Mouse (Mus musculus): Measurements from ENCODE around the gene Nosip. TPM values are rescaled to one million over a fixed set of nuclear protein-coding genes. Genes with fewer than 3 reads are reported as not detected.

Nosip gene
- polyA plus RNA-seq, 1 experiment from 2014 or later: 59.1 TPM

DNA sequence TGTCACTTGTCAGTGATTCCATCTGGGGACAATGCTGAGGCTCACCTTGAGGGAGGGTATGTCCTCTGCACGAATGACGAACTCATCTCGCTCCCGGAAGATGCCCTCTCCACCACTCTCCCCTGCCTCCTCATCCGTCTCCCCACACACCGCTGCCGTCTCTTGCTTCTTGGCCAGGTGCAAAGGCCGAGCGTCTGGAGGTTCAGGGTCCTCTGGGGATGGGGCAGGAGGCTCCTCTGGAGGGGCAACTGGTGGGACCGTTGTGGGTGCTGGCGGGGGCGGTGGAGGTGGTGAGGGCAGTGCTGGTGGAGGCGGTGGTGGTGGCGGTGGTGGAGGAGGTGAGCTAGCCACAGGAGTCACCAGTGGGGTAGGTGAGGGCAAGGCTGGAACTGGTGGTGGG is 18.9 kb upstream of the Nosip start:
- Histone ChIP-seq H3K4me2 (ENCODE audit: low read depth, low read length) (no peak overlapping the region), H3K27me3 (replicated peaks; ENCODE audit: control insufficient read depth, insufficient read depth, low read length) (no peaks in the 10 kb centered on the region), H3K36me3 (ENCODE audit: control insufficient read depth, insufficient read depth, low read length) (peaks cover 100% of the 10 kb centered on the region), H3K9me3 (ENCODE audit: control insufficient read depth, low read length) (no peaks in the 10 kb centered on the region), H3K27ac (replicated peaks; ENCODE audit: low read depth, low read length) (no peak overlapping the region), H3K4me1 (ENCODE audit: control insufficient read depth, insufficient read depth, low read length) (no peaks in the 10 kb centered on the region), H3K9ac (ENCODE audit: low read depth, low read length) (no peak overlapping the region), H3K4me3 (ENCODE audit: low read depth, low read length) (no peak overlapping the region)
- DNase-seq (ENCODE audit: low spot score) (no peak), ATAC-seq (ENCODE audit: low read depth) (no peak)
- WGBS: 95% methylated on average over 13 of the region's 14 CpGs

GRCm38 (mm10) chr7:45045741-45046140 is 16.5 kb upstream of the Nosip start:
- ATAC-seq (ENCODE audit: low read depth) (no peak), DNase-seq (ENCODE audit: low spot score) (no peak)
- H3K36me3 ChIP-seq (ENCODE audit: control insufficient read depth, insufficient read depth, low read length): peaks cover 100% of the 10 kb centered on the region
- H3K4me2 ChIP-seq (ENCODE audit: low read depth, low read length): no peak overlapping the region
- no peak overlapping the region for H3K9ac ChIP-seq (ENCODE audit: low read depth, low read length)
- H3K27ac ChIP-seq (replicated peaks; ENCODE audit: low read depth, low read length): no peak overlapping the region
- H3K4me3 ChIP-seq (ENCODE audit: low read depth, low read length): no peak overlapping the region
- WGBS: 95% methylated on average over 22 of the region's 22 CpGs
- no peaks in the 10 kb centered on the region for H3K9me3 ChIP-seq (ENCODE audit: control insufficient read depth, low read length)
- no peaks in the 10 kb centered on the region for H3K4me1 ChIP-seq (ENCODE audit: control insufficient read depth, insufficient read depth, low read length)
- no peaks in the 10 kb centered on the region for H3K27me3 ChIP-seq (replicated peaks; ENCODE audit: control insufficient read depth, insufficient read depth, low read length)

DNA sequence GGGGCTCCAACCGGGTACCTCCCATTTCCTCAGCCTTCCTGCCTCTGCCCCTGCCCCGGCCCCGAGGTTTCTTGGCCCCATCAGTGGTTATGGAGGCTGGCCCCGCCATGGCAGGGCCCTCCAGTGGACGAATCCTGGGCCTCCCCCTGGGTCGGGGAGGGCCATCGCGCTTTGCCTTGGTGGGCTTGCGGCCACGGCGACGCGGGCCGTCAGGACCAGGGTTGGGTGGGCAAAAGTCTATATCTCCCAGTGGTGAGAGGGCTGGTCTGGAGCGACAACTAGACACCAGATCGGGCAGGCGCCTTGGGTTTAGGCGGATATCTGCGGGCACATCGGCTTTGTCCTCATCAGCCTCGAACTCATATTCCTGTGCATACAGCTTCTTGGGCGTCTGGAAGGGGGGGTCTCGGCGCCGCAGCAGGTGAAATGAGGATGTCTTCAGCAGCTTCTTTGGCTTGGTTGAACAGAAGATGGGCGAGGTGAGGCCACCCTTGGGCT is 15.3 kb upstream of the Nosip start:
- Histone ChIP-seq H3K4me3 (ENCODE audit: low read depth, low read length) (no peak overlapping the region), H3K9ac (ENCODE audit: low read depth, low read length) (no peak overlapping the region), H3K4me1 (ENCODE audit: control insufficient read depth, insufficient read depth, low read length) (no peaks in the 10 kb centered on the region), H3K9me3 (ENCODE audit: control insufficient read depth, low read length) (no peaks in the 10 kb centered on the region), H3K27ac (replicated peaks; ENCODE audit: low read depth, low read length) (no peak overlapping the region), H3K36me3 (ENCODE audit: control insufficient read depth, insufficient read depth, low read length) (peaks cover 88% of the 10 kb centered on the region), H3K27me3 (replicated peaks; ENCODE audit: control insufficient read depth, insufficient read depth, low read length) (no peaks in the 10 kb centered on the region), H3K4me2 (ENCODE audit: low read depth, low read length) (no peak overlapping the region)
- ATAC-seq (ENCODE audit: low read depth) (no peak), DNase-seq (ENCODE audit: low spot score) (no peak)
- 96% methylated on average over 26 of the region's 26 CpGs for WGBS

GRCm38 (mm10) chr7:45047491-45047890 is 14.7 kb upstream of the Nosip start:
- H3K4me2 ChIP-seq (ENCODE audit: low read depth, low read length): no peak overlapping the region
- no peak for ATAC-seq (ENCODE audit: low read depth)
- DNase-seq (ENCODE audit: low spot score): no peak
- no peak overlapping the region for H3K9ac ChIP-seq (ENCODE audit: low read depth, low read length)
- no peaks in the 10 kb centered on the region for H3K27me3 ChIP-seq (replicated peaks; ENCODE audit: control insufficient read depth, insufficient read depth, low read length)
- 95% methylated on average over 13 of the region's 14 CpGs for WGBS
- H3K27ac ChIP-seq (replicated peaks; ENCODE audit: low read depth, low read length): no peak overlapping the region
- peaks cover 83% of the 10 kb centered on the region for H3K36me3 ChIP-seq (ENCODE audit: control insufficient read depth, insufficient read depth, low read length)
- H3K4me3 ChIP-seq (ENCODE audit: low read depth, low read length): no peak overlapping the region
- H3K9me3 ChIP-seq (ENCODE audit: control insufficient read depth, low read length): no peaks in the 10 kb centered on the region
- H3K4me1 ChIP-seq (ENCODE audit: control insufficient read depth, insufficient read depth, low read length): no peaks in the 10 kb centered on the region

GRCm38 (mm10) chr7:45048001-45048890 is 14.0 kb upstream of the Nosip start:
- no peak overlapping the region for H3K4me3 ChIP-seq (ENCODE audit: low read depth, low read length)
- H3K9me3 ChIP-seq (ENCODE audit: control insufficient read depth, low read length): no peaks in the 10 kb centered on the region
- no peaks in the 10 kb centered on the region for H3K27me3 ChIP-seq (replicated peaks; ENCODE audit: control insufficient read depth, insufficient read depth, low read length)
- ATAC-seq (ENCODE audit: low read depth) (no peak), DNase-seq (ENCODE audit: low spot score) (no peak)
- no peak overlapping the region for H3K27ac ChIP-seq (replicated peaks; ENCODE audit: low read depth, low read length)
- no peak overlapping the region for H3K4me2 ChIP-seq (ENCODE audit: low read depth, low read length)
- no peak overlapping the region for H3K9ac ChIP-seq (ENCODE audit: low read depth, low read length)
- H3K36me3 ChIP-seq (ENCODE audit: control insufficient read depth, insufficient read depth, low read length): peaks cover 75% of the 10 kb centered on the region
- H3K4me1 ChIP-seq (ENCODE audit: control insufficient read depth, insufficient read depth, low read length): no peaks in the 10 kb centered on the region
- 92% methylated on average over 31 of the region's 38 CpGs for WGBS

- DNase-seq (ENCODE audit: low spot score) (no peak), ATAC-seq (ENCODE audit: low read depth) (no peak)
- Histone ChIP-seq H3K4me1 (ENCODE audit: control insufficient read depth, insufficient read depth, low read length) (no peaks in the 10 kb centered on the region), H3K4me2 (ENCODE audit: low read depth, low read length) (no peak overlapping the region), H3K27ac (replicated peaks; ENCODE audit: low read depth, low read length) (no peak overlapping the region), H3K4me3 (ENCODE audit: low read depth, low read length) (no peak overlapping the region), H3K9me3 (ENCODE audit: control insufficient read depth, low read length) (no peaks in the 10 kb centered on the region), H3K9ac (ENCODE audit: low read depth, low read length) (no peak overlapping the region), H3K36me3 (ENCODE audit: control insufficient read depth, insufficient read depth, low read length) (peaks cover 67% of the 10 kb centered on the region), H3K27me3 (replicated peaks; ENCODE audit: control insufficient read depth, insufficient read depth, low read length) (no peaks in the 10 kb centered on the region)
- 94% methylated on average over 15 of the region's 23 CpGs for WGBS
These were observed 13.1 kb upstream of the Nosip start for GRCm38 (mm10) chr7:45048923-45049657.

DNA sequence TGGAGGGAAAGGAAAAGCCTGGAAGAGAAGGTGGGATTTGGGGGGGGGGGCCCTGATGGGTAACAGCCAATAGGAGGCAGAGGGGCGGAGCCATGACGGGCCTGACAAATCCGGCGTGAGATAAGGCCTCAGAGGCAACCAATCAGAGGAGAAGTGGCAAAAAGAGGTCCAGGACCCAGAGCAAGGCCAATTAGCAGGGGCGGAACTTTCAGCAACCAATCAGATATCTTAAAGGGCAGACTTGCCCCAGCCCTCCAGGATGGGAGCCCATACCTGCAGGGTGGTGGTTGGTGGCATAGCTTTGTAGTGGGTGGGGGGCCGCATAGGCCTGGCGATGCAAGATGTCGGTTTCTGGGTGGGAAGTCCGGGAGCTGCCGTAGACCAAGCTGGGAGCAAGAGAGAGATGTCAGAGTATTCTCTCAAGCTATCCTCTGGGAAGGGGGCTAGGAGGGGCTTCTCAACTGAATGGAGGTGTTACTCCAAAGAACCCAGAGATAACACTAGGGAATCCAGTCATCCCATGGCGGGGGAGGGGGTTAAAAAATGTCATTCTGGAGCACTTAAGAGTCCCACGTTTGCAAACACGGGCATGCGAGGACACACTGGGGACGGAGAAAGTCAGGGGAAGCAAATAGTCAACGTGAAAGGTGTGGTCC is 11.2 kb upstream of the Nosip start:
- H3K9ac ChIP-seq (ENCODE audit: low read depth, low read length): peak overlapping the region; percentile 91

DNA sequence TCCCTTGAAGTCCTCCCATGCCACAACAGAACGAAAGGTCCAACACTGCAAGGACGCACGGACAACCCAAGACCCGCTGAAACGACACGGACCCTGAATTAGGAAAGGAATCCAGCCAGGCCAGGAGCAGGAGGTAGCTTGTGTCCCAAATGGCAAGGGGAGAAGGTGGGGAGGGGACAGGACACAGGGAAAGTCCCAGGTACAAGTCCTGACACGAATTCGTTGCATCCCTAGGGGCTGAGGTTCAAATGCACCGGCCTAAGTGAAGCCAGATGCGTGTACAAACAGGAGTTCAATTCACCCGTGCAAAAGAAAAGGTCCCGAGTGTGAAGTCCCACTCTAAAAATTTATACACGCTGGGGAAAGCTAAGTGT is 10.6 kb upstream of the Nosip start:
- H3K9ac ChIP-seq (ENCODE audit: low read depth, low read length): peak overlapping the region; percentile 91
- WGBS: under 1% methylated on average over 13 of the region's 13 CpGs
- H3K9me3 ChIP-seq (ENCODE audit: control insufficient read depth, low read length): no peaks in the 10 kb centered on the region
- peak; percentile 33 for DNase-seq (ENCODE audit: low spot score)
- H3K4me3 ChIP-seq (ENCODE audit: low read depth, low read length): peak overlapping the region; percentile 92
- no peaks in the 10 kb centered on the region for H3K27me3 ChIP-seq (replicated peaks; ENCODE audit: control insufficient read depth, insufficient read depth, low read length)
- H3K4me1 ChIP-seq (ENCODE audit: control insufficient read depth, insufficient read depth, low read length): no peaks in the 10 kb centered on the region
- no peak for ATAC-seq (ENCODE audit: low read depth)
- peak overlapping the region; percentile 99 for H3K27ac ChIP-seq (replicated peaks; ENCODE audit: low read depth, low read length)
- H3K4me2 ChIP-seq (ENCODE audit: low read depth, low read length): peak overlapping the region; percentile 80
- peaks cover 42% of the 10 kb centered on the region for H3K36me3 ChIP-seq (ENCODE audit: control insufficient read depth, insufficient read depth, low read length)

More for the DNA sequence above, 11.2 kb upstream of the Nosip start:
- no peaks in the 10 kb centered on the region for H3K4me1 ChIP-seq (ENCODE audit: control insufficient read depth, insufficient read depth, low read length)
- H3K4me3 ChIP-seq (ENCODE audit: low read depth, low read length): peak overlapping the region; percentile 92
- H3K36me3 ChIP-seq (ENCODE audit: control insufficient read depth, insufficient read depth, low read length): peaks cover 47% of the 10 kb centered on the region
- ATAC-seq (ENCODE audit: low read depth) (peak; percentile 41), DNase-seq (ENCODE audit: low spot score) (peak; percentile 97)
- peak overlapping the region; percentile 80 for H3K4me2 ChIP-seq (ENCODE audit: low read depth, low read length)
- H3K27ac ChIP-seq (replicated peaks; ENCODE audit: low read depth, low read length): peak overlapping the region; percentile 99
- H3K9me3 ChIP-seq (ENCODE audit: control insufficient read depth, low read length): no peaks in the 10 kb centered on the region
- 2% methylated on average over 16 of the region's 16 CpGs for WGBS
- no peaks in the 10 kb centered on the region for H3K27me3 ChIP-seq (replicated peaks; ENCODE audit: control insufficient read depth, insufficient read depth, low read length)
